Mouse (Mus musculus) lung, embryonic 15.5 days (tissue): ENCODE data around the gene Ankib1. TPM values are rescaled to one million over a fixed set of nuclear protein-coding genes. Genes with fewer than 3 reads are reported as not detected.
"Not testable (repeated sequence)": the region's sequence is repeated elsewhere in the genome, so short reads cannot be mapped to it uniquely, and the experiment has no call there.

Experiments
- ATAC-seq: fragments of 200-750 bp; cut with Nextera tagmentation; 2 replicates; pipeline ENCODE4 v1.8.0; 2017; ENCODE audit warnings: moderate number of reproducible peaks, borderline replicate concordance; ENCODE audit not compliant: low FRiP score, low TSS enrichment; ENCODE audit errors: extremely low read depth
- H3K27ac ChIP-seq: fragments of 300-500 bp; sonication (generic); 2 replicates; pipeline ENCODE4 v1.5.1; 2015; ENCODE audit warnings: moderate library complexity, mild to moderate bottlenecking, inconsistent platforms
- H3K27me3 ChIP-seq: fragments of 300-500 bp; sonication (generic); 2 replicates; pipeline ENCODE4 v1.6.1; 2015; ENCODE audit warnings: inconsistent platforms
- H3K36me3 ChIP-seq: fragments of 300-500 bp; sonication (generic); 2 replicates; pipeline ENCODE4 v1.6.1; 2015; ENCODE audit warnings: inconsistent platforms
- H3K4me1 ChIP-seq: fragments of 300-500 bp; sonication (generic); 2 replicates; pipeline ENCODE4 v1.6.1; 2015; ENCODE audit warnings: inconsistent platforms
- H3K4me2 ChIP-seq: fragments of 300-500 bp; sonication (generic); 2 replicates; pipeline ENCODE4 v1.6.1; 2015; ENCODE audit warnings: inconsistent platforms, mild to moderate bottlenecking, moderate library complexity
- H3K4me3 ChIP-seq: fragments of 300-500 bp; sonication (generic); 2 replicates; pipeline ENCODE4 v1.5.1; 2015; ENCODE audit warnings: mild to moderate bottlenecking, inconsistent platforms
- H3K9ac ChIP-seq: fragments of 300-500 bp; sonication (generic); 2 replicates; pipeline ENCODE4 v1.6.1; 2015; ENCODE audit warnings: inconsistent platforms
- H3K9me3 ChIP-seq: fragments of 300-500 bp; sonication (generic); 2 replicates; pipeline ENCODE4 v1.6.1; 2016; ENCODE audit warnings: inconsistent platforms
- WGBS: fragments of 180-500 bp; shearing (Covaris S2); methylation state at CpG from one replicate; pipeline ENCODE4 v1.1.7; 2015; 5-methylcytosine and 5-hydroxymethylcytosine counted together
- polyA plus RNA-seq: library from polyadenylated mRNA; unstranded; fragments of >200 nt; fragmentation: Nextera tagmentation; extraction: Ambion mirVana; gene quantifications from 2 replicates; pipeline ENCODE4 v1.2.1, GENCODE M21; 2015

Gene Ankib1
- polyA plus RNA-seq, result 9.0 and 9.9 TPM in 2 replicates

DNA sequence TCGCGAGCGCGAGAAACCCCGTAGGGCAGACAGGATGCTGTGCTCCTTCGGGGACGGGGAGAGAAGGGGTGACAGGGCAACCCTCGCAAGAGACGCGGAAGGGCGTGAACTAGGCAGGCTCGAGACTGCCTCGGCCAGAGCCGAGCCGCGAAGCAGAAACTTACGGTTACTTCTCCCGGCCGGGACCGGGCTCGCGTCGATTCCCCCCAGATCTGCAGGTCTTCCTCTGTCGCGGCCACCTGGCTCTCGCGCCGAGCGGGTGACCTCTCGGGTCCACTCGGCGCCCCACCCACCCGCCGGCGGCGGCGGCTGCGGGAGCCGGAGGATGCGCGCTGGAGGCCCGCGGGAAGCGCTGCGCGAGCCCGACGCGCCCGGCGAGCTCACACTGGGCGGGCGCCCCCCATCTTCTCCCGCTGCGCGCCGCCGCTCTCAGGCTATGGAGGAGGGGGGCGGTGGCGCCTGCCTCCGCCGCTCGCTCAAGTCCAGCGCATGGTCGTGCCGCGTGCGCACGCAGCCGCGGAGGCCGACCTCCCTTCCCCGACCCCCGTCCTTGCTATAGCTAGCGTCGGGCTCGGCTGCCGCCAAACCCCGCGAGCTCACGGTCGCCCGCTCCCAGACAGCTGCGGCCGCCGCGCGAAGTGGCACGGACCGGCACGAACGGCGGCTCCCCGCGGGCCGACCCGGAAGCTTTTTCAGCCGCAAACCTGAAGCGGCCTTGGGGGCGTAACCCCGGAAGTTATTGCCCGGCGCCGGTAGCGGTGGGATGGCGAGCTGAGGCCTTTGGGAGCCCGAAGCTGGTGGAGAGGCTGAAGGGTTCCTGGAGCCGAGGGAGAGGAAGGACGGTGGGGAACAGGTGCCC, at the start of gene Ankib1, which contains the start of gene Krit1:
Gene Ankib1, minus strand, starts transcription at position 493 of the 859 bp plus-strand sequence.
Gene Krit1, plus strand, starts transcription at position 752 of the 859 bp plus-strand sequence.
- Histone ChIP-seq H3K4me1 (peaks cover 17% of the 10 kb centered on the region), H3K4me3 (peak within 1 kb of the TSS; percentile 97), H3K27me3 (no peaks in the 10 kb centered on the region), H3K9me3 (no peaks in the 10 kb centered on the region), H3K4me2 (peak within 1 kb of the TSS; percentile 88), H3K27ac (peak within 1 kb of the TSS; percentile 81), H3K9ac (peak within 1 kb of the TSS; percentile 82), H3K36me3 (no peaks in the 10 kb centered on the region)
- peak; percentile 97 for ATAC-seq
- under 1% methylated on average over 89 of the region's 109 CpGs for WGBS

- WGBS, result 8% methylated on average over 24 of the region's 24 CpGs
- Histone ChIP-seq H3K4me1 (no peaks in the 10 kb centered on the region), H3K4me3 (peak within 1 kb of the TSS; percentile 25), H3K9ac (no peak within 1 kb of the TSS), H3K9me3 (no peaks in the 10 kb centered on the region), H3K27ac (no peak within 1 kb of the TSS), H3K4me2 (peak within 1 kb of the TSS; percentile 56), H3K36me3 (peaks cover 6% of the 10 kb centered on the region; the same call in 1 of the 2 replicates), H3K27me3 (no peaks in the 10 kb centered on the region)
- no peak for ATAC-seq
Measured at GRCm38 (mm10) chr5:3845026-3845425, 42.3 kb upstream of the Ankib1 start, which contains the start of gene Lrrd1. Lrrd1 (plus strand) TSS chr5:3845173.

DNA sequence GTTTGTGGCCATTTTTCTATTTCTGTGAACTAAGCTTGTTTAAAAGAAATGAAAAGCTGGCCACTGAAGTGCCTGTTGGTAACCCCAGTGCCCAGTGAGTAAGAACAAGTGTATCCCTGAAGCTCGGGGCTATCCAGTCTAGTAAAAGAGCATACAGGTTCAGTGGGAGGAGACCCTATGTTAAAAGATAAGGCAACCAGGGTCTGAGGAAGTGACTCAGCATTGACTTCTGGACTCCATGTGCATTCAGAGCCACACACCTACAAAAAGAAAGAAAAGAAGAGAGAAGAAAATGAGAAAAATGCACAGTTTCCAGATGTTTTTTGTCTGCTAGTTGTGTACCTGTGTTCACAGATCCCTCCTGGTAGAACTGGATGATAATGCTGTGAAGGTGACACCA, 31.4 kb upstream of the Ankib1 start:
- H3K9ac ChIP-seq, result no peak overlapping the region
- H3K9me3 ChIP-seq, result no peaks in the 10 kb centered on the region
- H3K36me3 ChIP-seq, result peaks cover 35% of the 10 kb centered on the region
- no peak for ATAC-seq
- H3K4me3 ChIP-seq, result no peak overlapping the region
- 72% methylated on average over 1 of the region's 1 CpGs for WGBS
- no peaks in the 10 kb centered on the region for H3K4me1 ChIP-seq
- no peak overlapping the region for H3K4me2 ChIP-seq
- H3K27me3 ChIP-seq, result no peaks in the 10 kb centered on the region
- no peak overlapping the region for H3K27ac ChIP-seq

DNA sequence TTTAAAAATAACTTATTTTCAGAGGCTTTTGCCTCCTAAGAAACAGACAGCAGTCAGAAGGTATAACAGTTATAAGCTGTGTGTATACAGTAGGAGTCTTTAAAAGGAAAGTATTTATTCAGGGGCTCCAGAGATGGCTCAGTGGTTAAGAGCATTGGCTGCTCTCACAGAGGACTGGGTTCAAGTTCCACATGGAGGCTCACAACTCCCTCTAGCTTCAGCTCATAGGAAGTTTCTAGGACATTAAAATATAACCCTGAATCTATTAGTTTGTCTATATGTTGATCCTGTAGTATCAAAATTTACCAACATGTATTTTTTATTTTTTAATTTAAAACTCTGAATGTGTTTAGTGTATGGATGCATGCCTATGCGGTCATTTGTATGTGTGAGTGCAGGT, 5.7 kb upstream of the Ankib1 start:
- WGBS, result 91% methylated on average over 1 of the region's 1 CpGs
- no peak for ATAC-seq

DNA sequence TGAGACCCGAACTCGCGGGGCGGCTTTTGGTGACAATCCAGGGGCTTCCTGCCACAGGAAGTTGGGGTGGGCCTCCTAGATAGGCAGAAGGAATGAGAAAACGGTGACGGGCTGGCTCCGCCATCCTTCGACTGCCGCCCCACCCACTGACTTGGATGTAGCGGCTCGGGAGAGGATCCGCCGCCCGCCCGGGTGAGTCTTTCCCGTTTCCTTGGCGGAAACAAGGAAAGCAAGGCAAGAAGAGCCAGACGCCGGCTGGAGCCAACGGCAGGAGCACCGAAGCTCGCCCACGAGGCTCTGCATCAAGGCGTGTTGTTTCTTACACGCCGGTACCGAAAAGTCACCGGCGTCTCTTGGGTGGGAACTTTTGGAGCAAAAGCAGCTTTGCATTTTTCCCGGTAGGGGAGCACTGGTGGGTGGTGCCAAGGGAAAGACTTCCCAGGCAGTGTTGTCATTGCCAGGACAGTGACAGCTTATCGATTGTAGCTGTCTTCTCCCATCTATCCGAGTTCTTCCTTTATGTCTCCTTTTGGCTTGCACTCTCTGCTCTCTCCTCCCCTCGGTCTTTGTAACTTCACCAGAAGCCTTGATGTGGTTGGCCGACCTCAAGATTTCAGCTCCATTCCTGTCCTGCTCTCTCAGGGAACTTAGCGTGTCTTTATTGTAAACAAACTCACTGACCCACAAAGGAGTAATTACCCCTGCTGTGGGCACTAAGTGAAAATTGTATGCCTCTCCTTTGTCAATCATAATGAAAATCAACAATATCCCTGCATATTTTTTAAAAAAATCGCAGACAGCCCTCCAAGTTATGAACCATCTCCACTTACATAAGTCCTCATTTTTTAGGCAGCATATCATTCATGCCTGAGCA, 804 bp upstream of the Ankib1 start:
- no peaks in the 10 kb centered on the region for H3K27me3 ChIP-seq
- ATAC-seq, result peak; percentile 77
- H3K4me2 ChIP-seq, result peak overlapping the region; percentile 88
- H3K36me3 ChIP-seq, result no peaks in the 10 kb centered on the region
- H3K9me3 ChIP-seq, result no peaks in the 10 kb centered on the region
- peak overlapping the region; percentile 82 for H3K9ac ChIP-seq
- whole genome bisulfite sequencing, result under 1% methylated on average over 36 of the region's 36 CpGs
- H3K27ac ChIP-seq, result peak overlapping the region; percentile 81
- H3K4me3 ChIP-seq, result peak overlapping the region; percentile 97
- peaks cover 17% of the 10 kb centered on the region for H3K4me1 ChIP-seq

More for the DNA sequence above, 5.7 kb upstream of the Ankib1 start:
- Histone ChIP-seq H3K4me3 (no peak overlapping the region), H3K27ac (no peak overlapping the region), H3K9me3 (no peaks in the 10 kb centered on the region), H3K4me1 (peaks cover 7% of the 10 kb centered on the region), H3K27me3 (no peaks in the 10 kb centered on the region), H3K9ac (no peak overlapping the region), H3K4me2 (no peak overlapping the region), H3K36me3 (peaks cover 11% of the 10 kb centered on the region)

DNA sequence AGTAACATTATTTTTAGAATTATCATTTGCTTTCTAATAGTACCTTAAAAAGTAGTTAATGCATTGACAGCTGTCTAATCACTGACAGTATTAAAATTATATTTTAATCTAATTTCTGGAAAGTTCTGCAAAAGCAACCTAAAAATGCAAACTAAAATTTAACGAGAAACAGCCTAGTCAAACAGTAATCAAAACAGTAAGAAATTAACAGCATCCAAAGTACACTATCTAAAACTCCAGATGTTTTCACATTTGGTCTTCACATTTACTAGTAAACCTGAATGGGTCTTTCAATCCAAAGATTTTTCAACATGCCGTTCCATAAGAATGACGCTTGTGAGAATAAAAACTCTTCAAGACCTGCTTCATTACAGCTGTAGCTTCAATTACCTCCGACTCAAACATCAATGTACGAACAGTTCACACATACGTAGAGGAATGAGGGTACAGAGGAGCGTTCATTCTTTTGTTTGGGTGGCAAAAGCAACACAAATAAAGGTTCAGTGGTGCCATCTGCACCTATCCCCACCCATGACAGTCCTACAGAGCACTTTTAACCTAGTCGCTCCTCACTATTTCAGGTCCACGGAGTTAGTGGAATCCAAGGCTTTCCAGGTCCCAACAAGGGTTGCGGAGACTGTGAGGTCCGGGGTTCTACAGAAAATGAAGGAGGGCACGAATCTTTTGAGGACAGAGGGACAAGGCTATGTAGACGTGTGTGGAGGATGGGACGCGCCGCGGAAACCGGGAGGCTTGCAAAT, 873 bp downstream of the Ankib1 start:
- no peaks in the 10 kb centered on the region for H3K9me3 ChIP-seq
- H3K27ac ChIP-seq, result peak overlapping the region; percentile 81; the same call in 1 of the 2 replicates
- H3K4me3 ChIP-seq, result peak overlapping the region; percentile 97
- 5% methylated on average over 18 of the region's 18 CpGs for WGBS
- H3K4me2 ChIP-seq, result peak overlapping the region; percentile 88
- peaks cover 17% of the 10 kb centered on the region for H3K4me1 ChIP-seq
- H3K27me3 ChIP-seq, result no peaks in the 10 kb centered on the region
- H3K9ac ChIP-seq, result peak overlapping the region; percentile 82
- peak; percentile 5 for ATAC-seq
- H3K36me3 ChIP-seq, result no peaks in the 10 kb centered on the region

DNA sequence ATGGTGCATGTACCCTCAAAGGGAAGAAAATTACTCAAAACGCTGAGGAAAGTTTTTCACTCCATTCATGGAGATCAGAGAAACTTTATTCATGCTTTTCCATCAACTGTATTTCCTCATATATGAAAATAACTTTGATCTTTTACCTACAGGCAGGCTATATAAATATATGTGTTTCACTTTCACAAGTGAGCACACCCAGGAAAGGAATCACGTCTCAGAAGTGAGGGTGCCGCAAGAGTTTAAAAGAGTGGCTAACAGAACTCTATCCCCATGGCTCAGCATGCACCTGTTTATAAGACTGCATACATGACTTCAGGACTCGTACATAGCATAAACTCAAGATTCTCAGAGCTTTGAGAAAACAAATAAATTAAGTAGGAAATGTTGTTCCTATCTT, 1.8 kb downstream of the Ankib1 start:
- Histone ChIP-seq H3K36me3 (no peaks in the 10 kb centered on the region), H3K4me1 (peaks cover 17% of the 10 kb centered on the region), H3K27ac (no peak overlapping the region), H3K27me3 (no peaks in the 10 kb centered on the region), H3K9ac (no peak overlapping the region), H3K4me2 (peak overlapping the region; percentile 10; the same call in 1 of the 2 replicates), H3K4me3 (no peak overlapping the region), H3K9me3 (no peaks in the 10 kb centered on the region)
- 74% methylated on average over 4 of the region's 4 CpGs for WGBS
- ATAC-seq, result no peak

- no peaks in the 10 kb centered on the region for H3K36me3 ChIP-seq
- H3K27ac ChIP-seq, result no peak overlapping the region
- WGBS, result 70% methylated on average over 1 of the region's 1 CpGs
- no peak overlapping the region for H3K4me3 ChIP-seq
- H3K9me3 ChIP-seq, result no peaks in the 10 kb centered on the region
- no peak overlapping the region for H3K9ac ChIP-seq
- H3K27me3 ChIP-seq, result no peaks in the 10 kb centered on the region
- H3K4me2 ChIP-seq, result no peak overlapping the region
- no peak for ATAC-seq
- H3K4me1 ChIP-seq, result peaks cover 17% of the 10 kb centered on the region
Measured at GRCm38 (mm10) chr5:3800041-3800440, 2.7 kb downstream of the Ankib1 start.

DNA sequence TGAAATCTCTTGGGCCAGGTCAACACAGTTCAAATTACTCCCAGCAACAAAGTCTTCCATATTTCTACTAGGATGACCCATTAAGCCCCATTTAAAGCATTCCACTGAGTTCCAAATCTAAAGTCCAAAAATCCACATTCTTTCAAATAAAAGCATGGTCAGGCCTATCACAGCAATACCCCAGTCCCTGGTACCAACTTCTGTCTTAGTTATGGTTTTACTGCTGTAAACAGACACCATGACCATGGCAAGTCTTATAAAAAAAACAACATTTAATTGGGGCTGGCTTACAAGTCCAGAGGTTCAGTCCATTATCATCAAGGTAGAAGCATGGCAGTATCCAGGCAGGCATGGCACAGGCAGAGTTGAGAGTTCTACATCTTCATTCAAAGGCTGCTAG, 4.1 kb downstream of the Ankib1 start:
- not testable (repeated sequence) for H3K9ac ChIP-seq, ATAC-seq, H3K27ac ChIP-seq, H3K4me1 ChIP-seq, H3K4me3 ChIP-seq, H3K9me3 ChIP-seq, H3K4me2 ChIP-seq, H3K36me3 ChIP-seq, H3K27me3 ChIP-seq

GRCm38 (mm10) chr5:3797101-3797500, 5.6 kb downstream of the Ankib1 start:
- H3K4me2 ChIP-seq, H3K36me3 ChIP-seq, H3K4me1 ChIP-seq, H3K9ac ChIP-seq, H3K27me3 ChIP-seq, H3K9me3 ChIP-seq, ATAC-seq, H3K27ac ChIP-seq, H3K4me3 ChIP-seq: not testable (repeated sequence)
- WGBS, result 97% methylated on average over 2 of the region's 2 CpGs

DNA sequence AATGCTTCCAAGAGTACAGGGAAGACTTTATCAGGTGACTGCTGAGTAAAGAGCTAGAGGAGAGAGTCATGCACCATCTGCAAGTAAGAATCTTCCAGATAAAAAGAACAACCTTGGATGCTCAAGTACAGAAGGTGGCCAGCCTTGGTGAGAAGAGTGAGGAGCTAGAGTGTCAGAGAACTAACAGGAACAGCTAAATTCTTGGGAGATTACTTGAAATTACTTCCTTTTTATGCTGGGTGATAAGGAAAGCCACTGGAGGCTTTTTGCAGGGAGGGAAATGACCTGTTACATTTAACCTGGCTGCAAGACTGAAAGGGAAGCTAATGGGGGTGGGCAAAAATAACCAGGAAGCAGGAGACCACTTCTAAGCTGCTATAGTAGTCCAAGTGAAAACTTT, 11.7 kb downstream of the Ankib1 start:
- Histone ChIP-seq H3K36me3 (no peaks in the 10 kb centered on the region), H3K27me3 (no peaks in the 10 kb centered on the region), H3K4me3 (no peak overlapping the region), H3K4me2 (no peak overlapping the region), H3K27ac (no peak overlapping the region), H3K4me1 (no peaks in the 10 kb centered on the region), H3K9me3 (no peaks in the 10 kb centered on the region), H3K9ac (no peak overlapping the region)
- no peak for ATAC-seq
